Comparison of ENCODE assay signal across 14 mouse cellular contexts in the genomic region with DNA sequence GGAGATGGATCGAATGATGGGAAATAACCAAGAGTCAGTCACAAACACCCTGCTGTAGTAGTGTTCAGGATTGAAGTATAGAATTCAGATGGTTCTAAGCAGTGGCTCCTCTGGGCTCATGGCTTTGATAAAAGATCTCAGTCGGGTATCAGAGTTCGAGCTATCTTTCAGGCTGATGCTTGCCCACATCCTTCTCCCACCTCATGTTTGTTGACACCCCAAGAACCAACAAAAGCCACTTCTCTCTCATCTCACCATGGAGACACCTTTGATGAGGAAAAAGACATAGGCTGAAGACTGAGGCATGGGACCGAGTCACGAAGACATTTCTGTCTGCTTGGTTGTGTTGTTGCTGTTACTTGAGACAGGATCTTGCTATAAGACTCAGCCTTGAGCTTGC.
"Had no signal": no experiment of that assay in that cellular context is flagged by ENCODE, and none has a peak within 500 bp of the region (broad histone marks: within the 10 kb centered on the region; RNA-seq: fewer than 3 reads in every experiment).

No protein-coding gene starts in this region.

- H3K27me3 ChIP-seq: kidney, embryonic 15.5 days; liver, embryonic 15.5 days; midbrain, embryonic 13.5 days; neural tube, embryonic 12.5 days had no signal

- H3K4me3 ChIP-seq: kidney, embryonic 15.5 days; left cerebral cortex, adult 2 months; limb, embryonic 10.5 days; liver, embryonic 15.5 days; midbrain, embryonic 13.5 days; neural tube, embryonic 12.5 days had no signal

- H3K9me3 ChIP-seq: kidney, embryonic 15.5 days; limb, embryonic 10.5 days; liver, embryonic 15.5 days; midbrain, embryonic 13.5 days; neural tube, embryonic 12.5 days had no signal

- H3K36me3 ChIP-seq: kidney, embryonic 15.5 days; limb, embryonic 10.5 days; liver, embryonic 15.5 days; midbrain, embryonic 13.5 days; neural tube, embryonic 12.5 days had no signal

- DNase-seq: kidney, adult 18-20 months; kidney, postnatal 14 days; lung, adult 2 months; lung, postnatal 36 days; retina, postnatal 1 day; right cerebral cortex, postnatal 4 days; thymus, adult 18-20 months had no signal

- H3K27ac ChIP-seq: kidney, embryonic 15.5 days; left cerebral cortex, adult 2 months; limb, embryonic 10.5 days; liver, embryonic 15.5 days; midbrain, embryonic 13.5 days; neural tube, embryonic 12.5 days had no signal

- ATAC-seq: lung, postnatal 0 days; midbrain, embryonic 13.5 days had no signal
